Mouse (Mus musculus) splenic B cell, adult 2 months (primary cell): Measurements from ENCODE around the gene Arhgdig.

ENCODE experiments used
- DNase-seq: peaks from one replicate; pipeline ENCODE4 v3.0.0-alpha.2; 2011; ENCODE audit warnings: low read depth, low spot score
- H3K27me3 ChIP-seq: 2 replicates; pipeline ENCODE4 v1.6.1; 2012; ENCODE audit warnings: mild to moderate bottlenecking, low read length, moderate library complexity, mixed read lengths; ENCODE audit not compliant: control insufficient read depth, poor library complexity, insufficient read depth, severe bottlenecking
- H3K36me3 ChIP-seq: 2 replicates; pipeline ENCODE4 v1.6.1; 2012; ENCODE audit warnings: mild to moderate bottlenecking, low read length, moderate library complexity, mixed read lengths; ENCODE audit not compliant: control insufficient read depth, poor library complexity, insufficient read depth, severe bottlenecking

The Arhgdig gene

DNA sequence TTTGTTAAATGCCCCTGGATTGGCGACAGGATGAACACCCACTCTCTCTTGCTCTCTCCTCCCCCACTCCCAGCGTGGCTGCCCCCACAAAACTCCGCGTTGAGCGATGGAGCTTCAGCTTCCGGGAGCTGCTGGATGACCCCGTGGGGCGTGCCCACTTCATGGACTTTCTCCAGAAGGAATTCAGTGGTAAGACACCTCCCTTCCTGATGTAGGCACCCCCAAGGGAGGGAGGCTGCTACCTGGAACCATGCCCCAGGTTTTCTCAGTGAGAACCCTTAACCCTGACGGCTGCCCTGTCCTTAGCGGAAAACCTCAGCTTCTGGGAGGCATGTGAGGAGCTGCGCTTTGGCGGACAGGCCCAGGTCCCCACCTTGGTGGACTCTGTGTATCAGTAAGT lies at the start of gene Arhgdig:
Arhgdig (minus strand) TSS at position 101 of the 400 bp plus-strand sequence.
- DNase-seq = no peak
- Histone ChIP-seq H3K36me3 (no peaks in the 10 kb centered on the region), H3K27me3 (no peaks in the 10 kb centered on the region)

DNA sequence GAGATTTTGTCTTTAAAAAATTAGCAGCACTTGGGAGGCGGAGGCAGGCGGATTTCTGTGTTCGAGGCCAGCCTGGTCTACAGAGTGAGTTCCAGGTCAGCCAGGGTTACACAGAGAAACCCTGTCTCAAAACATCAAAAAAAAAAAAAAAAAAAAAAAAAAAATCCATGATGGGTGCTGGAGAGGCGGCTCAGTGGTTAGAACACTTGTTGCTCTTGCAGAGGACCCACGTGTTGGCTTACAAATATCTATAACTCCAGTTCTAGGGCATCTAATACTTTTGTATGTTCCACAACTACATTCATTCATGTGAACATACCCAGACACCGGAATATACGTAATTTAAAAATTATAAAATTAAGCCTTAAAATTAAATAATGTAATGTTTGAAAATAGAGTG lies 47.7 kb upstream of the Arhgdig start:
- no peaks in the 10 kb centered on the region for H3K27me3 ChIP-seq
- peaks cover 11% of the 10 kb centered on the region; the same call in 1 of the 2 replicates for H3K36me3 ChIP-seq
- DNase-seq = no peak

DNA sequence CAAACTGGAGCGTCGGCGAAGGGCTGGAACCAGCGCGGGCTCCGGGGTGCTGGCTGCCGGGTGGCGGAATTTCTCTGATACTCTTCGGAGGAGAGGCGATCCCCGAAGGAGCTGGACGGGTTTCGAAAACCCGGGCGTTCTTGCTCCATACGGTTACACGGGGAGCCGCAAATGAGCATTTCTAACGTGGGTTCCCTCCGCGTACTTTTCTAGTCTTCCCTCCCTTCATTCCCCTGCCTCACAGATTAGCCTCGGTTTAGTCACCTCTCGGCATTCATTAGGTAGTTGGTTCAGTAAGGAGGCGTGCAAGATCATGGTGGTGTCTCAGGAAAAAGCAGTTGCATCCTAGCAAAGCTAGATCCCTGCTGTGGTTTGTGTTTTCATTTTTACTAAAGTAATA lies 45.8 kb upstream of the Arhgdig start:
- no peak for DNase-seq
- H3K27me3 ChIP-seq = no peaks in the 10 kb centered on the region
- 0 out of 2 replicates have a peak, but pooled peaks cover 7% of the 10 kb centered on the region for H3K36me3 ChIP-seq

DNA sequence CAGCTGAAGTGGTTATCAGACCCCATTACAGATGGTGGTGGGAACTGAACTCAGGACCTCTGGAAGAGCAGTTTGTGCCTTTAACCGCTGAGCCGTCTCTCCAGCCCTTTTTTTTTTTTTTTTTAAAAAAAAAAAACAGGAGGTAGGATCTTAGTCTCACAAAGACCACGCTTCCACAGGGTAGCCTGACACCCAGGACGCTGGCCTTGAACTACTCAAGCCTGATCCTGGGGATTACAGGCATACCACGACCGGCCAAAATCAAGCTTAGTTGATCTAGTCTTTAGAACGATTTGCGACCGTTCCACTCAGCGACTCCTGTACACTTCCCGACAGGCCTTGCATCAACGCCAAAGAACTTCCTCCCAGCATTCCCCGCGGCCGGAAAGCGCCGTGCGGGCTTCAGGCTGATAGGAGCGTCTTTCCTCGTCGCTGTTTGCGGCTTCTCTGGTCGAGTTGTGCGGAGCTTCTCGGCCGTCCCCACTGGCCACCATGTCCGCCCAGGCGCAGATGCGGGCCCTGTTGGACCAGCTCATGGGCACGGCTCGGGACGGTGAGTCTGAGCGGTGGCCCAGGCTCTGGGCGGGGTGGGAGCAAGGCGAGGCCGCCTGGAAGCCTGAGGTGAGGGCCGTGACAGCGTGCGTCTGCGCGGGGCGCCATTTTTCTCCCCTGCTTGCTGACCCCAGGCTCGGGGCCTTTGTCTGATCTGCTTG lies 45.1 kb upstream of the Arhgdig start, which contains the start of gene Luc7l:
Luc7l (plus strand) TSS at position 358 of the 713 bp plus-strand sequence.
- Histone ChIP-seq H3K36me3 (0 out of 2 replicates have a peak, but pooled peaks cover 4% of the 10 kb centered on the region), H3K27me3 (no peaks in the 10 kb centered on the region)
- DNase-seq = peak; percentile 89

DNA sequence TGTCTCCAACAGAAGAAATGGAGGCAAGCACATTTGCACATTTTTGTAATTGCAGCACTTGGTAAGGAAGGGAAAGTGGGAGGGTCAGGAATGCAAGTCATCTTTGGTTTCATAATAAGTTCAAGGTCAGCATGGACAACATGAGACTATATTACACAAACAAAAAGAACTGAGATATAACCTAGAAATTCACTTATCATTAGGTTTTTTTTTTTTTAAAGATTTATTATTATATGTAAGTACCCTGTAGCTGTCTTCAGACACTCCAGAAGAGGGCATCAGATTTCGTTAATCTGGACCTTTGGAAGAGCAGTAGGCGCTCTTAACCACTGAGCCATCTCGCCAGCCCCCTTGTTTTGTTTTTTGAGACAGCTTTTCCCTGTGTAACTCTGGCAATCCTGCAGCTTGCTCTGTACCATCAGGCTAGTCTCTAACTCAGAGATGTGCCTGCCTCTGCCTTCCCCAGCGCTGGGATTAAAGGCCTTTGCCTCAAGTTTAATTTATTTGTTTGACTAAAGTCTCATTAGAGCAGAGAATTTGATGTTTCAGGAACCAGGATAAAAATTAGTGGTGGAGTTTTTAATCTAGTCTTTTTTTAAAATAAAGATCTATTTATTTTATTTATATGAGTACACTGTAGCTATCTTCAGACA lies 44.4 kb upstream of the Arhgdig start:
- DNase-seq = no peak
- Histone ChIP-seq H3K36me3 (0 out of 2 replicates have a peak, but pooled peaks cover 2% of the 10 kb centered on the region), H3K27me3 (no peaks in the 10 kb centered on the region)

DNA sequence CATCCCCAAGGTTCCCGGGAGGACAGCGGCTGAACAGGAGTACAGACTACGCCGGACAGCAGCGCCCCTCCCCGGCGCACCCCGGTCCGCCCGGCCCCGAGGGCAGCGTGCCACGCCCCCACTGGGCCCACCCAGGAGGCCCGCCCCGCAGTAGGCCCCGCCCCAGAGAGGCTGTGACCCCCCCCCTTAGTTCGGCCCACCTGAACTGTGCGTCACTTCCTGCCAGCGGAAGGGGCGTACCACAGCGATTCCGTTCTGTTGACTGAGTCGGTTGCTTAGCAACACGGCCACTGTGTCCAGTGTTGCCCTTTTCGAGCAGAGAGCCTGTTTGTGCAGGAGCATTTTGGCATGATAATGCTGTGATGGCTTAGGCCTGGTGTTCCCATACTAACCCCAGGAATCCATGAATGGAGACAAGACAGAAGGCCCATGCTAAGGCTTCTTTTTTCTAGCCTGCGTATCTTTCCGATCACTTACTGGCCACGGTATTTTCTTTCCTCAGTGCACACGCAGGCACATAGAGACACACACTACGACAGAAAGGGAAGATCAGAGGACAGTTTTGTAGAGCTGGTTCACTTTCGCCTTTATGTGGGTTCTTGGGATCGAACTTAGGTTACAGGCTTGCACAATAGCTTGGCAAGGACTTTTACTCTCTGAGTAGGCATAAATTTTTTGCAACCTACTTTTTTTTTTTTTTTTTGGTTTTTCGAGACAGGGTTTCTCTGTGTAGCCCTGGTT lies 36.7 kb upstream of the Arhgdig start, which contains the start of gene Fam234a:
Fam234a (minus strand) TSS at position 142 of the 741 bp plus-strand sequence.
- no peaks in the 10 kb centered on the region for H3K36me3 ChIP-seq
- H3K27me3 ChIP-seq = no peaks in the 10 kb centered on the region
- DNase-seq = peak; percentile 96

DNA sequence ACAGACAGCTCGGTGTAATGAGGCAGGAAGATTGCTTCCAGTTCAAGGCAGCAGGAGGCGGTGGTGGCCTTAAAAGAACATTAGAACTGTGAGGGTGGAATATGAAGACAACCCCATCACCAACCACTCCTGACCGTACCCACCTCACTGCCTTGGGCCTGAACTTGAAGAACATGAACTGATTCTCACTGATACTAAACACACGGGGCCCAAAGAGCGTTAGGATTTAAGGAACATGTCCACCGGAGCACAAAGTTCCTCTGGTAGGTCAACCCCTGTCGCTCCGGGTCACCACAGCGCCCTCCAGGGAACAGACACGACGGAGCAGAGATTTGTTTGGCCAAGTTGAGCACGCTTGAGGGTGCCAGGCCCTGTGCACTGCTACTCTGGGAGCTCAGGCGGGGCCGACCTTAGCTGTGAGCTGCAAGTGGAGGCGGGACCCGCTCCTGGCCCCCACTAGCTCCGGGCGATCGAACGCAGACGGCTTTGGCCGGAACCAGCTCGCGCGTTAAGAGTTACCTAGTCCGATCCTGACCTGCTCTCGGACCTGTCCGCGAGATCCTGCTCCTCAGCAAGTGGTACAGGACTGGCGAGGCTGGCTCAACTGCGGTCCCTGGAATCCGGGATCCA lies 36.0 kb upstream of the Arhgdig start:
- H3K36me3 ChIP-seq = no peaks in the 10 kb centered on the region
- DNase-seq = peak; percentile 77
- H3K27me3 ChIP-seq = no peaks in the 10 kb centered on the region

DNA sequence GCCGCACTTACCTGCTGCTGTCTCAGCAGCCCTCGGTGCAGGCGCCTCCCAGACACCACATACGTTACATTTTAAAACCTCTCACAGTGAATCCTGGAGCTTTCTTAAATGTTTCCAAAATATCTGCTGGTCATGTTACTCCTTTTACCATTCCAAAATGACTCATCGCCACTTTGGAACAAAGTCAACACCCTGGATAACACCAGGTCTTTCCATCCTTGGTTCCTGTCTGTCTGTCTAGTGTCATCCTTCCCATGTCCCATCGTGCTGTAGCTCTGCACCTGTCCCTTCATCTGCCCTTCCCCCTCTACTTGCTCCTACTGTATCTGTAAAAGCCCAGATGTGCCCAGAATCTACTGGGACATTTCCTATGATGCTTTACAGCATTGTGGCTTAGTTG lies 33.4 kb upstream of the Arhgdig start:
- no peak for DNase-seq
- Histone ChIP-seq H3K27me3 (no peaks in the 10 kb centered on the region), H3K36me3 (no peaks in the 10 kb centered on the region)

DNA sequence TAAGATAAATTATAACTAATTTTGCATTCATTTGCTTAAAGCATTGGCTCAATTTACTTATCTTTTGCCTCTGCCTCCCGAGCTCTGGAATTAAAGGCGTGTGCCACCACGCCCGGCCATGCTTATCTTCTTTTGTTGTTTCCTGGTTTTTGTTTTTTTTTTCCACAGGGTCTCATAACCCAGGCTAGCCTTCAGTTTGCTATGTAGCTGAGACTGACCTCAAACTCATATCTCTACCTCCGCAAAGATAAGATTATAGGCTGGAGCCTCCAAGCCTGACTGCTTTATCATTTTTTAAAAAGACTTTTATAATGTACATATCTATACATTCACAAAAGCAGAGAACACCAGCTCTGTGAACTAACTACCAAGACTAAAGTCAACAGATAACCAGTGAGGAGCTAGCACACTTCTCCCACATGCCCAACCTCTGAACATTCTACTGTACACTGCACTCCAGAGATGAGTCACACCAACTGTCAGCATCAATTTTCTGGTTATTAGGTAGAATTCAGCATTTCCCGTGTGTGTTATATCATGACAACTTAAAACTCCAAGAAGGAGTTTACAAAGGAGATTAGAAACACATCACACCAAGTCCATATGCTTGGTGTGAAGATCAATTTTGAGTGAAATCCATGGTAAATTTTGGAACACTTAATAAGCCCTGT lies 32.7 kb upstream of the Arhgdig start:
- Histone ChIP-seq H3K27me3 (no peaks in the 10 kb centered on the region), H3K36me3 (no peaks in the 10 kb centered on the region)
- DNase-seq = no peak

DNA sequence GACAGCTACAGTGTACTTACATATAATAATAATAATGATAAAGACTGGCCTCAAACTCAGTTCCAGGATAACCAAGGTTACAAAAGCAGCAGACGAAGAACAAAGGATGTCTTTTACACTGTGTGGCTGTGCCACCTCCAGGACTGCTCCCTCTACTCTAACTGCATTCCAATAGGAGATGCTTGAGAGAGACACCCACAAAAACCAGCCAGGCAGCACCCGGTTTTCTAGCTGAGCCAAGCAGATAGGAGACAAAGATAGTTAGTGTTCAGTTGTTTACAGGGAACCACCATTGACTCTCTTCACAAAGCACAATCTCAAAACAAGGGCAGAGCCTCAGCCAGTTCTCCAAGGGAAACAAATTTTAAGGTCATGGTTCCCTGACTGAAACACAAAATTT lies 32.0 kb upstream of the Arhgdig start:
- Histone ChIP-seq H3K36me3 (no peaks in the 10 kb centered on the region), H3K27me3 (no peaks in the 10 kb centered on the region)
- no peak for DNase-seq

DNA sequence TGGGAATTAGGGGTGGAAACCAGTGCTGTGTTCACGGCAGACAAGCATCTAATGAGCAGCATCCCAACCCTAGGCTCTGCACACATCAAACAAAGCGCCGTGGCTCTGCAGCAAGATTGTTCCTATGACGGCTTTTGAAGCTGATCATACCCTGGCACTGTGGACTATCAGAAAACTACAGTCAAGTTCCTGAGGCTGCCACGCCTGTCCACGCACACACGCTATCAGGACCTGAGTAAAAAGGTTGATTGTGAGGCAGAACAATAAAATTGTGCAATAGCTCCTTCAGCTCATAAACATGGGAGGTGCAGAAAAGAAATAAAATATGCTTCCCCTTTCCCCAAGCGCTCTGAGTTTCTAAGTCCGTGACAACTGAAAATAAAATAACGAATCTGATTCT lies 30.1 kb upstream of the Arhgdig start:
- no peak for DNase-seq
- H3K36me3 ChIP-seq = no peaks in the 10 kb centered on the region
- H3K27me3 ChIP-seq = no peaks in the 10 kb centered on the region

DNA sequence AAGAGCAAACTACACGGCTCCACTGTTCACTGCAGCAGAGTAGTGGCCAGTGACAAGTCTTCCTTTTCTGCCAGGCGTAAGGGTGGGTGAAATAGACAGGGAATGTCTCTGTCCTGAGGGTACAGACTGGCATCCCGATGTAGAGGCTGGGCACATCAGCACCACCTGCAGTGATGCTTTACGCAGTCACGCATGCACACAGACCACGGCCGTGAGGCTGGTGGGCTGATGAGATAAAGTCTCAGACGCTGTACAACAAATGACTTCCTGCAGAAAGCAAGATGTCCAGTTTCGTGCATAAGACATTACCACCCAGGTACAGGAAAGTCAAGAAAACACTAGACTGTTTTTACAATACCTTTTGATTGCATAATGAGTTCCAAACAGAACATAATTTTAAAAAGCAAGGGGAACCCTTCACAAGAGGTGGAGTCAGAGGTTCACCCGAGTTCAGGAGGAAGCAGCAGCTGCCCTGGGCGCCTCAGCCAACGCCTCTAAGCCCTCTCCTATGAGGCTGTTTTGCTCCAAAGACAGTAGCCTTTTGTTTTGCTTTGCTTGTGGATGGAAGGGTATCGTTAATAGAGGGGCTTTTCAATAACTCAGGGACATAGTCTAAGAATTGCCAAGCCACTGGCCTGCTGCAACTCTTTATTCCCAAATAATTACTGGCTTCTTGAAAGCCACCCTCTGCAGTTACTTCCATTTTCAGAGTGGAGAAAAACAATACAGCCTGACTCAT lies 27.7 kb upstream of the Arhgdig start:
- Histone ChIP-seq H3K27me3 (no peaks in the 10 kb centered on the region), H3K36me3 (no peaks in the 10 kb centered on the region)
- DNase-seq = no peak

DNA sequence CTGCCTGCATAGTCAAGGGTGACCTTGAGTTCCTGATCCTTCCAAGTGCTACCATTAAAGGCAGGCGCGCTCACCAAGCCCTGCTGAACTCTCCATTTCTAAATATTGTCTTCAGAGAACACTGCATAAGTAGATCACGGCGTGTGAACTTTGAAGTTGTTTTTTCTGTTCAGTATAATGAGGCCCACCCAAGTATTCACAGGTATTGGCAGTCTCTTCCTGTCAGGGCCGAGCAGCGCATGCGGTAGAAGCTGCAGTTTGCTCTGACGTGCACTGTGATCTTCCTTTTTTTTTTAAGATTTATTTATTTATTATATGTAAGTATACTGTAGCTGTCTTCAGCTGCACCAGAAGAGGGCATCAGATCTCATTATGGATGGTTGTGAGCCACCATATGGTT lies 26.8 kb upstream of the Arhgdig start:
- H3K36me3 ChIP-seq = no peaks in the 10 kb centered on the region
- DNase-seq = no peak
- H3K27me3 ChIP-seq = no peaks in the 10 kb centered on the region

DNA sequence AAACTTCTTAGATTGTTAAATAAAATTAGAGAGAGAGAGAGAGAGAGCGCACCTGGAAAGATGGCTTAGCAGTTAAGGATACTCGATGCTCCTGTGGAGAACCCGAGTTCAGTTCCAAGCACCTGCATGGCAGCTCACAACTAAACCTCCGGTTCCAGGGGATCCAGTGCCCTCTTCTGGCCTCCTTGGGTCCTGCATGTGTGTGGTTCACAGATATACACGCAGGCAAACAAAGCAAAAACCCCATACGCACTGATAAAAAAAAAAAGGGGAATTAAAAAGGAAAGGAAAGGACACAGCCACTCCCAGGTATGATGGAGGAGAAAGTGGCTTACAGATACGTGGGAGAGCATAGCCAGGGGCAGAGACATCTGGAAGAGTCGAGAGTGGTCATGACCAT lies 25.3 kb upstream of the Arhgdig start:
- no peaks in the 10 kb centered on the region for H3K36me3 ChIP-seq
- H3K27me3 ChIP-seq = no peaks in the 10 kb centered on the region
- DNase-seq = peak; percentile 53
